Mouse (Mus musculus) ES-E14 (cell line): ENCODE measurements around the gene Adap2.

Source experiments
- CHD2 ChIP-seq: IDR thresholded peaks from 2 replicates; pipeline ENCODE4 v1.6.1; 2014; ENCODE audit warnings: mild to moderate bottlenecking, low read depth, low read length, inconsistent platforms
- HCFC1 ChIP-seq: IDR thresholded peaks from 2 replicates; pipeline ENCODE4 v1.6.1; 2012; ENCODE audit warnings: low read length, inconsistent platforms, borderline replicate concordance; ENCODE audit not compliant: insufficient read depth
- MAFK ChIP-seq: IDR thresholded peaks from 2 replicates; pipeline ENCODE4 v1.6.1; 2014; ENCODE audit warnings: mild to moderate bottlenecking, low read depth, low read length, inconsistent platforms; ENCODE audit not compliant: insufficient read depth
- ZC3H11A ChIP-seq: IDR thresholded peaks from 2 replicates; pipeline ENCODE4 v1.6.1; 2012; ENCODE audit warnings: low read depth, mild to moderate bottlenecking, inconsistent platforms, low read length, borderline replicate concordance

- TF ChIP-seq HCFC1 (no peak), CHD2 (no peak), MAFK (no peak), ZC3H11A (no peak)
Measured at GRCm38 (mm10) chr11:80155961-80156360, 2.1 kb downstream of the Adap2 start.
